Mouse (Mus musculus) stomach, postnatal 0 days (tissue): Measurements from ENCODE around the gene Exoc5.

ENCODE experiments used
- CTCF ChIP-seq: IDR thresholded peaks from 2 replicates; pipeline ENCODE4 v1.5.1; 2016; ENCODE audit warnings: antibody characterized with exemption, low read depth, mild to moderate bottlenecking, moderate library complexity
- EP300 ChIP-seq: optimal IDR thresholded peaks from 2 replicates; pipeline ENCODE3; 2016; ENCODE audit warnings: antibody characterized with exemption

DNA sequence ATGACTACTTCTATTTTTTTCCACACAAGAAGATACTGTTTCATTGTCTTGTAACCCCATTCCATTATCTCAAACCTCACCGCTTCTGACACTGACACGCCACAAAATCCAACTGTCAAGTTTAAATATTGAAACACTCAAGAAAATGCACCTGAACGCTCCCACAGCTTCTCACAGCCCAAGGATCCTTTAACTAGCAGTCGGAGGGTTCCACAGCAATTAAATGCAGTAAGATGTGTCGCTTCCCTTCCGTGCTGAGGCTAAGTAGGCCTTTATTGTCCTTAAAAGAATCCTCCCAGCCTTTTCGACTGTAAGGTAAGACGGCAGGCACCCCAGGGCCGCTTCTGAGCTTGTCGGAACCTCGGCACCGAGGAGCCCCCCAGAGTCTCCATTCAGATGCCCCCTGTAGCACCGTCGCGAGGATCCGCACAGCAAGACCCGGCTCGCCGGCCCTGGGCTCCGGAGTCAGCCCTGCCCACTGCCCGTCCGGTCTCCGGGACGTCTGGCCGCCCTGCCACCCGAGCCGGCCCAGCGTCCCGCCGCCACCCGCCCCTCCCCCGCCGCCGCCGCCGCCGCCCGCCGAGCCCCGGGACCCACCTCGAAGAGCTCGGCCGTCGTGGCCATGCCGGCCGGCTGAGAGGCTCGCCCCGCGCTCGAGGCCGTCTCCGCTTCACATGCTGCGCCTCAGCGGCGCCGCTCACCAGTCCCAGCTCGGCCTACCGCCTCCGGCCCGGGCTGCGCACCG is 752 bp downstream of the Exoc5 start, which contains the start of gene Ap5m1:
- TF ChIP-seq EP300: no peak
- no peak for TF ChIP-seq CTCF
